Mouse (Mus musculus) heart, embryonic 11.5 days (tissue): ENCODE measurements at regions not wholly inside any gene's neighbourhood (a gene's known extent, or its start where the extent isn't known, plus 50 kb on each side); places are given as distances from the start of the nearest gene placed in this dataset.

Experiments
- ATAC-seq: fragments of 200-750 bp; cut with Nextera tagmentation; replicated peaks from 2 replicates; pipeline ENCODE4 v1.8.0; 2017; ENCODE audit warnings: moderate library complexity; ENCODE audit not compliant: insufficient number of reproducible peaks, low FRiP score, low TSS enrichment
- H3K27ac ChIP-seq: fragments of 300-500 bp; sonication (generic); 2 replicates; pipeline ENCODE4 v1.5.1; 2014; ENCODE audit warnings: mild to moderate bottlenecking, low read depth, low read length
- H3K27me3 ChIP-seq: fragments of 300-500 bp; sonication (generic); 2 replicates; pipeline ENCODE4 v1.6.1; 2014; ENCODE audit warnings: mild to moderate bottlenecking, low read length, mixed read lengths; ENCODE audit not compliant: control insufficient read depth, insufficient read depth
- H3K36me3 ChIP-seq: fragments of 300-500 bp; sonication (generic); 2 replicates; pipeline ENCODE4 v1.6.1; 2014; ENCODE audit warnings: mild to moderate bottlenecking, low read length, moderate library complexity, mixed read lengths; ENCODE audit not compliant: control insufficient read depth, insufficient read depth
- H3K4me1 ChIP-seq: fragments of 300-500 bp; sonication (generic); 2 replicates; pipeline ENCODE4 v1.6.1; 2014; ENCODE audit warnings: low read length; ENCODE audit not compliant: control insufficient read depth, insufficient read depth
- H3K4me2 ChIP-seq: fragments of 300-500 bp; sonication (generic); 2 replicates; pipeline ENCODE4 v1.6.1; 2014; ENCODE audit warnings: mild to moderate bottlenecking, moderate library complexity
- H3K4me3 ChIP-seq: fragments of 300-500 bp; sonication (generic); 2 replicates; pipeline ENCODE4 v1.5.1; 2014; ENCODE audit warnings: low read depth, low read length
- H3K9ac ChIP-seq: fragments of 300-500 bp; sonication (generic); 2 replicates; pipeline ENCODE4 v1.6.1; 2014; ENCODE audit warnings: mild to moderate bottlenecking, low read depth, low read length, moderate library complexity
- H3K9me3 ChIP-seq: fragments of 300-500 bp; sonication (generic); replicated peaks from 2 replicates; pipeline ENCODE4 v1.6.1; 2016; ENCODE audit warnings: low read length; ENCODE audit not compliant: control insufficient read depth
- WGBS: fragments of 180-500 bp; shearing (Covaris S2); extraction: QIAGEN DNeasy Blood & Tissue Kit; methylation state at CpG from one replicate; pipeline ENCODE4 v1.1.7; 2014; ENCODE audit not compliant: insufficient replicate concordance; 5-methylcytosine and 5-hydroxymethylcytosine counted together

DNA sequence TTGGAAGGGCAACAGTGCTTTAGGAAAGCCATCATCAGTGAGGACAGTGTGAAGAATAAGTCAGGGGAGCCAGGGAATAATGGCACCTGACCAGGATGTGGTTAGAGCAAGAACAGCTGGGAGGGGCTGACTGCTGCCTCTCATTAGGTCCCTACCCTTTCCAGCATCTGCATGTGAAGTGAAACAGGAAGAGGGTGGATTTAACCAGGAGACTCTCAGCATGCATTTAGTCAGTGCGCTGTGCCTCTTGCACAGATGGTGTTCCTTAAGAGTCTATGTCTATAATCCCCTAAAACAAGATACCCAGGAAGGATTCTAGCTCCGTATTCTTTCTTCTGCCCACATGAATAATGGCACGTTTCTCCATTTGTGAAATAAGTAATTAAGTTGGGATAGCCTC, 267.9 kb downstream of the Spry2 start:
- H3K27me3 ChIP-seq, result no peaks in the 10 kb centered on the region
- no peak overlapping the region for H3K4me3 ChIP-seq
- no peak for ATAC-seq
- no peak overlapping the region for H3K9ac ChIP-seq
- WGBS, result 68% methylated on average over 3 of the region's 3 CpGs
- H3K36me3 ChIP-seq, result no peaks in the 10 kb centered on the region
- no peaks in the 10 kb centered on the region for H3K9me3 ChIP-seq
- no peak overlapping the region for H3K27ac ChIP-seq
- no peaks in the 10 kb centered on the region for H3K4me1 ChIP-seq
- no peak overlapping the region for H3K4me2 ChIP-seq

GRCm38 (mm10) chr14:105624387-105624786, 272.2 kb downstream of the Spry2 start:
- 83% methylated on average over 7 of the region's 7 CpGs for WGBS
- no peak for ATAC-seq

DNA sequence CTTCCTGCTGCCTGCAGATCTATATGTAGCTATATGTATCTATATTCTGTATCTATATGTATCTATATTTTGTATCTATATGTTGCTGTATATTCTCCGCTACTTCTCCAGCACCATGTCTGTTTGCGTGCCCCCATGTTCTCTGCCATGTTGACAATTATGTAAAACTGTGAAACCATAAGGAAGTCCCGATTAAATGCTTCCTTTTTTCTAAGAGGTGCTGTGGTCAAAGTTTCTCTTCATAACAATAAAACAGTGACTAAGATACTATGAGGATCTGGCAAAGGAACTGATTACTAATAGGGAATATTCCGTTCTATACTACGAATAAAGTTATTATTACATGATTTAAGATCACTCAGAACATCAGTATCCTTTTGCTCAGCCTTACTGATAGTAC, 274.5 kb downstream of the Spry2 start:
- no peak overlapping the region for H3K9ac ChIP-seq
- WGBS, result 89% methylated on average over 5 of the region's 5 CpGs
- H3K9me3 ChIP-seq, result no peaks in the 10 kb centered on the region
- H3K4me1 ChIP-seq, result no peaks in the 10 kb centered on the region
- H3K27ac ChIP-seq, result no peak overlapping the region
- no peak overlapping the region for H3K4me2 ChIP-seq
- H3K4me3 ChIP-seq, result no peak overlapping the region
- H3K27me3 ChIP-seq, result no peaks in the 10 kb centered on the region
- ATAC-seq, result no peak
- H3K36me3 ChIP-seq, result no peaks in the 10 kb centered on the region

More at GRCm38 (mm10) chr14:105624387-105624786, 272.2 kb downstream of the Spry2 start:
- Histone ChIP-seq H3K27ac (no peak overlapping the region), H3K4me1 (no peaks in the 10 kb centered on the region), H3K9me3 (no peaks in the 10 kb centered on the region), H3K27me3 (no peaks in the 10 kb centered on the region), H3K4me2 (no peak overlapping the region), H3K36me3 (no peaks in the 10 kb centered on the region), H3K9ac (no peak overlapping the region), H3K4me3 (no peak overlapping the region)

- Histone ChIP-seq H3K36me3 (no peaks in the 10 kb centered on the region), H3K9ac (no peak overlapping the region), H3K4me2 (no peak overlapping the region), H3K4me3 (no peak overlapping the region), H3K4me1 (no peaks in the 10 kb centered on the region), H3K27ac (no peak overlapping the region), H3K9me3 (no peaks in the 10 kb centered on the region), H3K27me3 (no peaks in the 10 kb centered on the region)
- no peak for ATAC-seq
- 70% methylated on average over 6 of the region's 6 CpGs for WGBS
Measured at GRCm38 (mm10) chr14:105621124-105621523, 275.5 kb downstream of the Spry2 start.

GRCm38 (mm10) chr14:105619449-105619848, 277.2 kb downstream of the Spry2 start:
- Histone ChIP-seq H3K4me2 (no peak overlapping the region), H3K27me3 (no peaks in the 10 kb centered on the region), H3K36me3 (no peaks in the 10 kb centered on the region), H3K4me1 (no peaks in the 10 kb centered on the region; the same call in 1 of the 2 replicates), H3K4me3 (no peak overlapping the region), H3K9ac (no peak overlapping the region), H3K9me3 (no peaks in the 10 kb centered on the region), H3K27ac (no peak overlapping the region)
- 65% methylated on average over 8 of the region's 8 CpGs for WGBS
- no peak for ATAC-seq

DNA sequence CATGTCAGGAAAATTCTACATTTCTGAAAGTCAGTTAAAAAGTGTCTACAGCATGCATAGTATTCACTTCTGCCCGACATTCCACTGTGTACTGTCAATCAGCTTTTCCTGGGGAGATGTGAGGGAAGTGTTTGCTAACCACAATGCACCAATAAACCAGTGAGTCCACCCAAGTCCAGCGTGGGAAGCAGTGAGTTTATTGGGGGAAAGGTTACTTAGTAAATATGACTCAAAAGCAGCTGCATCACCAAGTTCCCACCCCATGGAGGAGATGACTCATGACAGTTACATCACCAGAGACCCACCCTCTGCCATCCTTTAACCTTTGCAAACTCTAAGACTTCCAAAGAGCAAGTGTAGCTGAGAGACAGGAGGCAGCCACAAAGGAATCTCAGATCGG, 280.9 kb downstream of the Spry2 start:
- Histone ChIP-seq H3K9me3 (no peaks in the 10 kb centered on the region), H3K27ac (no peak overlapping the region), H3K9ac (no peak overlapping the region), H3K27me3 (no peaks in the 10 kb centered on the region), H3K36me3 (no peaks in the 10 kb centered on the region), H3K4me2 (no peak overlapping the region), H3K4me3 (no peak overlapping the region), H3K4me1 (no peaks in the 10 kb centered on the region; the same call in 1 of the 2 replicates)
- 60% methylated on average over 3 of the region's 3 CpGs for WGBS
- no peak for ATAC-seq

DNA sequence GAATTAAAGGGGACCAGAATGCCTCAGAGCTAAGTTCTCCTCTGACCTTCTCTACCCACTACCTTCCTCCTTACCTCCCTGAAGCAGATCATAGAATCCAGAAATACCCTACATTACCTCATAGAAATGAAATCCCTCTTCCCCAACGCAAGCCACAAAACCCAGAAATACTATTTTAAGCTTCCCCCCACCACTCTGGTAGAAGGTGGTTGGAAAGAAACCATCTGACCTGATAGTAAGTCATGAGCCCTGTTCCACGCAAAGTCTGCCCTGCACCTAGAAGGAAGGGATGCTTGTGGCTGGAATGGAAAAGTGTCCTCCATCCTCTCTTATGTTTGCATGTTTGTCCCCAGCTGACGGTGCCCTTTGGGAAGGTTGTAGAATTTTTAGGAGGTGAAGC, 283.8 kb downstream of the Spry2 start:
- ATAC-seq, result no peak

DNA sequence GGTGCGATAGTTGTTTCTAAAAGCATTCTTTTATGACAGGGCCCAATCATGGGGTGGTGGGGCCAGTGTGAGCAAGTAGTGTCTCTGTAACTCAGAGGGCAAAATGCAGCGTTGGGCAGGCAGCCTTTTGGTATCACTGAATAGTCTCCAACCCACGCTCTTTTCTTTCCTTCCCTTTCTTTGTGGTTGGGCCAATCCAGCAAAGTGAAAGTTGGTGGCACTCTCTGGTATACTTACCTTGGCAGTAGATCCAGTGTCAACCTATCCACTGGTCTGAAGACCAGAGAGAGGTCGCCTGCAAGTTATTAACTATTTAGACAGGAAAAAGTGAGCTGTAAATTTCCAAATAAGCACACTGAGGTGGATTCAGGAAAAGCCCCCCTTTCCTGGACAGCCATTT, 287.8 kb downstream of the Spry2 start:
- no peaks in the 10 kb centered on the region for H3K4me1 ChIP-seq
- ATAC-seq, result no peak
- H3K36me3 ChIP-seq, result no peaks in the 10 kb centered on the region
- H3K9me3 ChIP-seq, result no peaks in the 10 kb centered on the region
- H3K27ac ChIP-seq, result no peak overlapping the region
- H3K9ac ChIP-seq, result no peak overlapping the region
- H3K4me3 ChIP-seq, result no peak overlapping the region
- H3K27me3 ChIP-seq, result no peaks in the 10 kb centered on the region
- H3K4me2 ChIP-seq, result no peak overlapping the region
- WGBS, result 72% methylated on average over 4 of the region's 4 CpGs

More for the DNA sequence above, 283.8 kb downstream of the Spry2 start:
- Histone ChIP-seq H3K4me2 (no peak overlapping the region), H3K27ac (no peak overlapping the region), H3K9ac (no peak overlapping the region), H3K27me3 (no peaks in the 10 kb centered on the region), H3K4me1 (no peaks in the 10 kb centered on the region; the same call in 1 of the 2 replicates), H3K36me3 (no peaks in the 10 kb centered on the region), H3K4me3 (no peak overlapping the region), H3K9me3 (no peaks in the 10 kb centered on the region)
- 77% methylated on average over 3 of the region's 3 CpGs for WGBS

DNA sequence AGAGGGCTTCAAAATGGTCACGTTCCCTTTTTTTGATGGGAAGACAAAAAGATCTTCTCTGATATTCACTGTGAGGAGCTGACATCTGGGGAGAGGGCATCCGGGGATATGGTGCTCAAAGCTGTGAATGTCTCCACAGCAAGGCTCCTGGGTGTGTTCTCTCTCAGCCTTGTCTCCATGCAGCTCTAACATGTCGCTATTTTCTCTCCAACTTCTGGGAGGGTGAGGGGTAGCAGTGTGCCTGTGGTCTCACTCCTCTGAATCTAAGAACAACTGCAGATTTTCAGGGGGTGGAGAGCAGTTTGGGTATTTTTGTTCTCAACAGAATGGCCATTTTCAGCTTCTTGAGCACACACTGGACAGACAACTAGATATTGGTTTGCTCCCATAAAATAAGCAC, 290.1 kb downstream of the Spry2 start:
- no peak overlapping the region for H3K4me2 ChIP-seq
- H3K27ac ChIP-seq, result no peak overlapping the region
- H3K4me3 ChIP-seq, result no peak overlapping the region
- H3K9me3 ChIP-seq, result no peaks in the 10 kb centered on the region
- ATAC-seq, result no peak
- H3K27me3 ChIP-seq, result no peaks in the 10 kb centered on the region
- 60% methylated on average over 3 of the region's 3 CpGs for WGBS
- H3K36me3 ChIP-seq, result no peaks in the 10 kb centered on the region
- no peaks in the 10 kb centered on the region for H3K4me1 ChIP-seq
- H3K9ac ChIP-seq, result no peak overlapping the region
